ENCODE assay signal across 8 mouse cellular contexts in the genomic region with DNA sequence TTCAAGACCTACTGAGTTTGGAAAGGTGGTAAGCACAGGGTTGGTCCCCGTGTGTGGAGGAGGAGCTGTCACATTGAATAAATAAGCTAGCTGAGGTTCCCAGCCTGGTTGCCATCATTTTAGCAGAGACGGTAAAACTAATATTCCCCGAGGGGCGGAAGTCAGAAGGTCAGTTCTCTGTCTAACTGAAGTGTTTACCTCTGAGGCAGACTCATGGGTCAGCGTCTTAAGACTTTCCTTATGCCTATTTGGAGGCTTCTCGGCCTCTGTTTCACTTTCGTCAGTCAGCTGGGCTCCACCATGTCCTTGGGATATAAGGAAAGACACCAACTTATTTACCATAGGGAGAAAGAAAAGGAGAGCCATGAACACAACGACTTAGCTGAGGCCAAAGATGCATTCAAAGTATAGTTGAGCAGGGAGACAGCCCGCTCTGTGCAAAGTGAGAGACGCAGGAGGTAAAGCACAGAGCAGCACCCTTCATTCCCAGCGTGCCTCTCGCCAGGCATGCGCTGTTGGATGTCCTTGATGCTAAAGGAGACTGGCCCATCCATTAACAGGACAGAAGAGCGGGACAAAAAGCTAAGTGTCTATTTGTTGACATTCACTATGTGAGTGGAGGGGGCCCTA.
DNase-seq lines count a peak whose midpoint lies in the region; ATAC-seq and TF ChIP-seq lines count a peak whose summit lies in the region.

No protein-coding gene starts in this region.

- peak overlapping the region; percentile 24; the same call in 1 of the 2 replicates for H3K4me2 ChIP-seq in forebrain, embryonic 11.5 days (ENCODE audit: low read depth, low read length, severe bottlenecking)
- H3K4me2 ChIP-seq in neural tube, embryonic 11.5 days (ENCODE audit: low read depth), result peak overlapping the region; percentile 12; the same call in 1 of the 2 replicates

- no peaks in the 10 kb centered on the region for H3K36me3 ChIP-seq in forebrain, embryonic 11.5 days (ENCODE audit: control insufficient read depth, insufficient read depth, low read length)
- no peaks in the 10 kb centered on the region for H3K36me3 ChIP-seq in neural tube, embryonic 11.5 days (ENCODE audit: control insufficient read depth, insufficient read depth, low read length)

- H3K4me3 ChIP-seq in forebrain, embryonic 11.5 days (ENCODE audit: low read depth, low read length), result no peak overlapping the region
- no peak overlapping the region for H3K4me3 ChIP-seq in neural tube, embryonic 11.5 days (ENCODE audit: low read depth, low read length)
- H3K4me3 ChIP-seq in cerebellum, adult 2 months (replicated peaks; ENCODE audit: insufficient read depth, low read depth, low read length), result no peak overlapping the region

- peak; percentile 29 to 52 for DNase-seq in kidney, postnatal 4 days
- no peak for DNase-seq in kidney, adult 11 months
- DNase-seq in adrenal gland, postnatal 25 days, result peak; percentile 68
- DNase-seq in forebrain, embryonic 11.5 days (ENCODE audit: low spot score), result peak; percentile 55
- peak; percentile 66 for DNase-seq in neural tube, embryonic 11.5 days (ENCODE audit: low spot score)
- DNase-seq in right cerebral cortex, postnatal 14 days, result no peak
- DNase-seq in cerebellum, adult 2 months, result no peak
- no peak for DNase-seq in right cerebral cortex, adult 2 months (ENCODE audit: low spot score in 2 of 2)

- H3K9me3 ChIP-seq in forebrain, embryonic 11.5 days (ENCODE audit: control insufficient read depth, low read length), result no peaks in the 10 kb centered on the region
- H3K9me3 ChIP-seq in neural tube, embryonic 11.5 days (ENCODE audit: control insufficient read depth, low read length), result no peaks in the 10 kb centered on the region

- 34% methylated on average over 14 of the region's 14 CpGs for WGBS in forebrain, embryonic 11.5 days
- 39% methylated on average over 14 of the region's 14 CpGs for WGBS in neural tube, embryonic 11.5 days
- WGBS in cerebellum, adult 2 months, result 79% methylated on average over 14 of the region's 14 CpGs

- peaks cover 3% of the 10 kb centered on the region; the same call in 1 of the 2 replicates for H3K27me3 ChIP-seq in forebrain, embryonic 11.5 days (ENCODE audit: control insufficient read depth, insufficient read depth, low read length)
- no peaks in the 10 kb centered on the region for H3K27me3 ChIP-seq in neural tube, embryonic 11.5 days (ENCODE audit: control insufficient read depth, insufficient read depth, low read length)
- no peaks in the 10 kb centered on the region for H3K27me3 ChIP-seq in cerebellum, adult 2 months (ENCODE audit: control insufficient read depth, insufficient read depth, low read length)

- no peak overlapping the region for H3K9ac ChIP-seq in forebrain, embryonic 11.5 days (ENCODE audit: low read length)
- no peak overlapping the region for H3K9ac ChIP-seq in neural tube, embryonic 11.5 days (ENCODE audit: low read length)

- no peak for TF ChIP-seq POLR2A in cerebellum, adult 2 months (IDR thresholded peaks at IDR 0.05; ENCODE audit: borderline replicate concordance, insufficient read depth, low read length)

- peak overlapping the region; percentile 62 for H3K27ac ChIP-seq in forebrain, embryonic 11.5 days (ENCODE audit: low read depth, low read length)
- H3K27ac ChIP-seq in neural tube, embryonic 11.5 days (ENCODE audit: low read depth, low read length), result peak overlapping the region; percentile 60; the same call in 1 of the 2 replicates
- no peak overlapping the region for H3K27ac ChIP-seq in cerebellum, adult 2 months (ENCODE audit: insufficient read depth, low read length)

- ATAC-seq in forebrain, embryonic 11.5 days (replicated peaks; ENCODE audit: low FRiP score), result 0 out of 2 replicates have a peak, but pooled peaks have one; percentile 0
- no peak for ATAC-seq in neural tube, embryonic 11.5 days (ENCODE audit: insufficient read depth, low FRiP score, low TSS enrichment)

- peaks cover 13% of the 10 kb centered on the region; the same call in 1 of the 2 replicates for H3K4me1 ChIP-seq in forebrain, embryonic 11.5 days (replicated peaks; ENCODE audit: control insufficient read depth, insufficient read depth, low read length)
- peaks cover 8% of the 10 kb centered on the region; the same call in 1 of the 2 replicates for H3K4me1 ChIP-seq in neural tube, embryonic 11.5 days (ENCODE audit: control insufficient read depth, insufficient read depth, low read length)
- no peaks in the 10 kb centered on the region for H3K4me1 ChIP-seq in cerebellum, adult 2 months (ENCODE audit: control insufficient read depth, insufficient read depth, low read length)

- TF ChIP-seq CTCF in cerebellum, adult 2 months (IDR thresholded peaks at IDR 0.05; ENCODE audit: borderline replicate concordance, insufficient read depth, low read depth, low read length), result no peak

Comparison
In these comparisons a context has a peak if more than half of its experiments do, and no peak if none do; other contexts are left out.
1. DNase-seq: peak in kidney, postnatal 4 days (2 of 2), adrenal gland, postnatal 25 days (single experiment), forebrain, embryonic 11.5 days (single experiment) and neural tube, embryonic 11.5 days (single experiment); none in kidney, adult 11 months (single experiment), right cerebral cortex, postnatal 14 days (single experiment), cerebellum, adult 2 months (0 of 2) and right cerebral cortex, adult 2 months (0 of 2).